In the genomic region with DNA sequence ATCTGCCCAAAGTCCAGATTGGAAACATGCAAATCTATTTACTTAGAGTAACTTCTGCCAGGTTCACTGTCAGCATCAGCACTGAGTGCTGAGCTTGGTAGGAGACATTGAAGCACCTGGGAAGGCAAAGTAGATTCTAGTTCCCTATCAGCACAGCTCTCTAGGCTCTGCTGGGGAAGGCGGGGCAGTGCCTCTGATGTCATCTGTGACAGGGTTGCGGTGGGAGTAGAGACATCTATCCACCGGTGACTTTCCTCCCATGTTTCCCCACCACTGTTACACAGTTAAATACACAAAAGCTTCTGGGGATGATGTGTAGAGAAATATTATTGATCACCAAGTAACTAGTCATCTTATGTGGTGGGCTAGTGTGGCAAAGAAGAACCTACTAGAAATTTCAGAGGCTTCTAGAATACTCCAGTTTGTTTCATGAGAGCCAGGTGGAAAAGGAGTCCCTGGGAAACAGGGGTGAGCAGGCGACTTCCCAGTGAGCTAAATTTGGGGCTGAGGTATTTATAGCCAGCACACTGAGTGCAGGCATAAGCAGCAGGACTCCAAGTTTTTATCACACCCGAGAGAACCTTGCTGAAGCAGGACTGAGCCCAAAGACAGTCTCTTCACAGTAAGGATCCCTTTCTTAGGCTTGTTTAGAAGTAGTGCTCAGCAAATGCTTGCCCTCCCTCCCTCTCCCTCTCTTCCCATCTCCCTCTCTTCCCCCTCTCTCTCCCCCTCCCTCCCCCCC, we compare ENCODE assay signal across 19 mouse cellular contexts. TPM values are rescaled to one million over a fixed set of nuclear protein-coding genes. Genes with fewer than 3 reads are reported as not detected.
DNase-seq lines count a peak whose midpoint lies in the region; ATAC-seq and TF ChIP-seq lines count a peak whose summit lies in the region.
"Had no signal": no experiment of that assay in that cellular context is flagged by ENCODE, and none has a peak within 500 bp of the region (broad histone marks: within the 10 kb centered on the region; RNA-seq: fewer than 3 reads in every experiment).

No protein-coding gene starts in this region.

- H3K27ac ChIP-seq in heart, postnatal 0 days (ENCODE audit: low read depth): peak overlapping the region; percentile 86
- H3K27ac ChIP-seq: embryonic facial prominence, embryonic 13.5 days; hindbrain, embryonic 13.5 days; kidney, postnatal 0 days; liver, embryonic 14.5 days; neural tube, embryonic 12.5 days had no signal

- H3K36me3 ChIP-seq in heart, postnatal 0 days (replicated peaks; ENCODE audit: control insufficient read depth, insufficient read depth, low read length): no peaks in the 10 kb centered on the region
- H3K36me3 ChIP-seq: embryonic facial prominence, embryonic 13.5 days; hindbrain, embryonic 13.5 days; neural tube, embryonic 12.5 days had no signal

- peak overlapping the region; percentile 49 for H3K4me2 ChIP-seq in heart, postnatal 0 days (ENCODE audit: low read depth, low read length)
- H3K4me2 ChIP-seq: embryonic facial prominence, embryonic 13.5 days; hindbrain, embryonic 13.5 days; neural tube, embryonic 12.5 days had no signal

- no peak for TF ChIP-seq CTCF in heart, postnatal 0 days (IDR thresholded peaks at IDR 0.05; ENCODE audit: low read depth)

- DNase-seq in frontal cortex, postnatal 10 days (ENCODE audit: low spot score in 2 of 2): no peak
- DNase-seq in right cerebral cortex, adult 18-20 months: peak; percentile 17
- no peak for DNase-seq in right cerebral cortex, postnatal 25 days
- peak; percentile 75 for DNase-seq in heart, postnatal 0 days (ENCODE audit: low spot score)
- no peak for DNase-seq in adrenal gland, adult 2 months
- no peak for DNase-seq in left cerebral cortex, adult 8-10 months (ENCODE audit: low spot score in 2 of 2)
- no peak for DNase-seq in right cerebral cortex, adult 2 months (ENCODE audit: low spot score in 2 of 2)
- DNase-seq: cerebellum, adult 18-20 months; thymus, postnatal 25 days had no signal

- H3K4me1 ChIP-seq in heart, postnatal 0 days (ENCODE audit: control insufficient read depth, insufficient read depth): peaks cover 25% of the 10 kb centered on the region
- H3K4me1 ChIP-seq: megakaryocyte, embryonic 14.5 days had no signal

- 0 out of 2 replicates have a peak, but pooled peaks have one; percentile 11 for TF ChIP-seq EP300 in heart, postnatal 0 days (IDR thresholded peaks at IDR 0.05; ENCODE audit: low read depth)

- no peak overlapping the region for H3K9ac ChIP-seq in heart, postnatal 0 days (replicated peaks; ENCODE audit: low read depth, low read length)
- H3K9ac ChIP-seq: embryonic facial prominence, embryonic 13.5 days; hindbrain, embryonic 13.5 days; liver, embryonic 14.5 days; neural tube, embryonic 12.5 days had no signal

- no peak overlapping the region for H3K4me3 ChIP-seq in heart, postnatal 0 days (ENCODE audit: low read depth, low read length)
- H3K4me3 ChIP-seq: embryonic facial prominence, embryonic 13.5 days; hindbrain, embryonic 13.5 days; megakaryocyte, embryonic 14.5 days; neural tube, embryonic 12.5 days had no signal

- WGBS in heart, postnatal 0 days: 27% methylated on average over 5 of the region's 5 CpGs

- no peaks in the 10 kb centered on the region for H3K27me3 ChIP-seq in heart, postnatal 0 days (ENCODE audit: control insufficient read depth, insufficient read depth, low read length)
- H3K27me3 ChIP-seq: hindbrain, embryonic 13.5 days; megakaryocyte, embryonic 14.5 days; neural tube, embryonic 12.5 days had no signal

- peak; percentile 91 for ATAC-seq in frontal cortex, adult (ENCODE audit: low TSS enrichment)
- ATAC-seq in heart, postnatal 0 days (ENCODE audit: insufficient read depth, low read depth): peak; percentile 87
- ATAC-seq: intestine, postnatal 0 days; lung, postnatal 0 days had no signal

- H3K9me3 ChIP-seq in heart, postnatal 0 days (replicated peaks; ENCODE audit: control insufficient read depth, low read length): no peaks in the 10 kb centered on the region
- H3K9me3 ChIP-seq: embryonic facial prominence, embryonic 13.5 days; hindbrain, embryonic 13.5 days; megakaryocyte, embryonic 14.5 days; neural tube, embryonic 12.5 days had no signal

RNA-seq across cellular contexts. Expression of a gene that starts 9.6 kb away (rescaled TPM):
- total RNA-seq in heart, postnatal 0 days (2014; rRNA removed; ENCODE audit: low replicate concordance): 74.4 and 82.0 TPM in 2 replicates
- polyA plus RNA-seq in heart, postnatal 0 days (2015; fragmentation: Nextera tagmentation; extraction: Ambion mirVana): 43.1 and 44.0 TPM in 2 replicates
- 10 to 100 TPM; 84.1 to 86.3 TPM for total RNA-seq in adrenal gland, adult 2 months (2021)
- 11.7 and 19.6 TPM in 2 replicates for polyA plus RNA-seq in adrenal gland, adult 2 months (2012; rRNA removed)
- 10 to 100 TPM; 70.7 to 94.9 (median 78.3) TPM for total RNA-seq in left cerebral cortex, adult 8-10 months (2022)
- total RNA-seq: common myeloid progenitor, adult 5-6 weeks had no signal

Comparison
In these comparisons a context has a peak if more than half of its experiments do, and no peak if none do; other contexts are left out.
1. DNase-seq: peak in right cerebral cortex, adult 18-20 months (single experiment) and heart, postnatal 0 days (single experiment); none in frontal cortex, postnatal 10 days (0 of 2), right cerebral cortex, postnatal 25 days (single experiment), adrenal gland, adult 2 months (single experiment), left cerebral cortex, adult 8-10 months (0 of 2) and right cerebral cortex, adult 2 months (0 of 2).